Mouse (Mus musculus) frontal cortex, postnatal 10 days (tissue): ENCODE measurements around the gene Ddx47.

Source experiments
- DNase-seq, 2 experiments: peaks; one replicate each; pipeline ENCODE4 v3.0.0; 2022; ENCODE audit warnings: low spot score in 2 of 2, mixed read lengths in 1 of 2

Ddx47 gene

GRCm38 (mm10) chr6:135069856-135070255, 58.4 kb downstream of the Ddx47 start:
- DNase-seq = no peak

GRCm38 (mm10) chr6:135070347-135070746, 58.9 kb downstream of the Ddx47 start:
- DNase-seq = no peak
